Mouse (Mus musculus): Measurements from ENCODE around the gene Dnm2. TPM values are rescaled to one million over a fixed set of nuclear protein-coding genes. Genes with fewer than 3 reads are reported as not detected.
A peak's percentile ranks its signal among the peaks of the same experiment; 100 is the strongest.
"Not testable (repeated sequence)": the region's sequence is repeated elsewhere in the genome, so short reads cannot be mapped to it uniquely, and the experiment has no call there.

The Dnm2 gene
- polyA plus RNA-seq, 1 experiment, result 92.2 TPM

- TF ChIP-seq CTCF (IDR thresholded peaks at IDR 0.05; ENCODE audit: borderline replicate concordance, extremely low read depth, insufficient read depth, insufficient read length) (no peak), POLR2A (IDR thresholded peaks at IDR 0.05; ENCODE audit: borderline replicate concordance, extremely low read depth, insufficient read depth, insufficient read length, poor library complexity, severe bottlenecking) (no peak)
- DNase-seq (ENCODE audit: low read depth), result no peak
These were observed 103.2 kb downstream of the Dnm2 start for GRCm38 (mm10) chr9:21527917-21528324.

GRCm38 (mm10) chr9:21536501-21536900 is 111.8 kb downstream of the Dnm2 start:
- DNase-seq (ENCODE audit: low read depth), result no peak
- TF ChIP-seq POLR2A (IDR thresholded peaks at IDR 0.05; ENCODE audit: borderline replicate concordance, extremely low read depth, insufficient read depth, insufficient read length, poor library complexity, severe bottlenecking) (no peak), CTCF (IDR thresholded peaks at IDR 0.05; ENCODE audit: borderline replicate concordance, extremely low read depth, insufficient read depth, insufficient read length) (no peak)

GRCm38 (mm10) chr9:21537009-21537408 is 112.3 kb downstream of the Dnm2 start:
- no peak for DNase-seq (ENCODE audit: low read depth)
- TF ChIP-seq POLR2A (IDR thresholded peaks at IDR 0.05; ENCODE audit: borderline replicate concordance, extremely low read depth, insufficient read depth, insufficient read length, poor library complexity, severe bottlenecking), result no peak
- no peak for TF ChIP-seq CTCF (IDR thresholded peaks at IDR 0.05; ENCODE audit: borderline replicate concordance, extremely low read depth, insufficient read depth, insufficient read length)

- TF ChIP-seq POLR2A (IDR thresholded peaks at IDR 0.05; ENCODE audit: borderline replicate concordance, extremely low read depth, insufficient read depth, insufficient read length, poor library complexity, severe bottlenecking), result no peak
- TF ChIP-seq CTCF (IDR thresholded peaks at IDR 0.05; ENCODE audit: borderline replicate concordance, extremely low read depth, insufficient read depth, insufficient read length), result no peak
- DNase-seq (ENCODE audit: low read depth), result no peak
These were observed 115.5 kb downstream of the Dnm2 start for GRCm38 (mm10) chr9:21539981-21540753.

- DNase-seq (ENCODE audit: low read depth), result not testable (repeated sequence)
These were observed 117.3 kb downstream of the Dnm2 start for GRCm38 (mm10) chr9:21542001-21542400.

- TF ChIP-seq POLR2A (IDR thresholded peaks at IDR 0.05; ENCODE audit: borderline replicate concordance, extremely low read depth, insufficient read depth, insufficient read length, poor library complexity, severe bottlenecking) (no peak), CTCF (IDR thresholded peaks at IDR 0.05; ENCODE audit: borderline replicate concordance, extremely low read depth, insufficient read depth, insufficient read length) (no peak)
- DNase-seq (ENCODE audit: low read depth), result no peak
These were observed 120.7 kb downstream of the Dnm2 start for GRCm38 (mm10) chr9:21545351-21545915.

GRCm38 (mm10) chr9:21545916-21546788 is 121.4 kb downstream of the Dnm2 start:
- peak; percentile 72; the same call in 1 of the 2 replicates for TF ChIP-seq CTCF (IDR thresholded peaks at IDR 0.05; ENCODE audit: borderline replicate concordance, extremely low read depth, insufficient read depth, insufficient read length)
- peak; percentile 36; the same call in 1 of the 2 replicates for TF ChIP-seq POLR2A (IDR thresholded peaks at IDR 0.05; ENCODE audit: borderline replicate concordance, extremely low read depth, insufficient read depth, insufficient read length, poor library complexity, severe bottlenecking)
- DNase-seq (ENCODE audit: low read depth), result peak; percentile 99

- TF ChIP-seq CTCF (IDR thresholded peaks at IDR 0.05; ENCODE audit: borderline replicate concordance, extremely low read depth, insufficient read depth, insufficient read length) (no peak; the same call in 1 of the 2 replicates), POLR2A (IDR thresholded peaks at IDR 0.05; ENCODE audit: borderline replicate concordance, extremely low read depth, insufficient read depth, insufficient read length, poor library complexity, severe bottlenecking) (no peak)
- DNase-seq (ENCODE audit: low read depth), result no peak
These were observed 122.0 kb downstream of the Dnm2 start, which contains the start of gene Carm1 for GRCm38 (mm10) chr9:21546789-21547074. TSS of gene Carm1 (plus strand) at chr9:21546894.

GRCm38 (mm10) chr9:21547075-21547941 is 122.6 kb downstream of the Dnm2 start:
- TF ChIP-seq POLR2A (IDR thresholded peaks at IDR 0.05; ENCODE audit: borderline replicate concordance, extremely low read depth, insufficient read depth, insufficient read length, poor library complexity, severe bottlenecking) (no peak), CTCF (IDR thresholded peaks at IDR 0.05; ENCODE audit: borderline replicate concordance, extremely low read depth, insufficient read depth, insufficient read length) (no peak)
- DNase-seq (ENCODE audit: low read depth), result peak; percentile 72

- no peak for DNase-seq (ENCODE audit: low read depth)
- TF ChIP-seq POLR2A (IDR thresholded peaks at IDR 0.05; ENCODE audit: borderline replicate concordance, extremely low read depth, insufficient read depth, insufficient read length, poor library complexity, severe bottlenecking) (no peak), CTCF (IDR thresholded peaks at IDR 0.05; ENCODE audit: borderline replicate concordance, extremely low read depth, insufficient read depth, insufficient read length) (no peak)
These were observed 126.3 kb downstream of the Dnm2 start for GRCm38 (mm10) chr9:21551049-21551448.

Data from brain, embryonic 14.5 days (tissue).